Mouse (Mus musculus) cerebellum, postnatal 36 days (tissue): ENCODE measurements around the gene Vwa1.
A peak's percentile ranks its signal among the peaks of the same experiment; 100 is the strongest.

Source experiments
- DNase-seq, 2 experiments: peaks; one replicate each; pipeline ENCODE4 v3.0.0; 2021 to 2022; ENCODE audit warnings: mixed read lengths in 2 of 2

Gene Vwa1

GRCm38 (mm10) chr4:155779498-155779897 is 5.0 kb upstream of the Vwa1 start:
- DNase-seq = no peak

GRCm38 (mm10) chr4:155777816-155778215 is 3.3 kb upstream of the Vwa1 start:
- peak in 1 of 2 experiments; percentile 25 for DNase-seq

- DNase-seq = no peak
Measured at GRCm38 (mm10) chr4:155776704-155777335, 2.3 kb upstream of the Vwa1 start.

- DNase-seq = peak; percentile 75 to 76
Measured at GRCm38 (mm10) chr4:155775855-155776254, 1.4 kb upstream of the Vwa1 start.

GRCm38 (mm10) chr4:155774971-155775740 is 658 bp upstream of the Vwa1 start:
- DNase-seq = peak; percentile 59 to 60

- DNase-seq = peak in 1 of 2 experiments; percentile 7
Measured at GRCm38 (mm10) chr4:155773335-155774078, 991 bp downstream of the Vwa1 start.

- peak in 1 of 2 experiments; percentile 9 for DNase-seq
Measured at GRCm38 (mm10) chr4:155772786-155773185, 1.7 kb downstream of the Vwa1 start.

GRCm38 (mm10) chr4:155771706-155772105 is 2.8 kb downstream of the Vwa1 start:
- DNase-seq = no peak

- DNase-seq = no peak
Measured at GRCm38 (mm10) chr4:155770626-155771025, 3.9 kb downstream of the Vwa1 start.

GRCm38 (mm10) chr4:155769880-155770512 is 4.5 kb downstream of the Vwa1 start:
- peak; percentile 96 for DNase-seq

GRCm38 (mm10) chr4:155769496-155769879 is 5.0 kb downstream of the Vwa1 start:
- no peak for DNase-seq

- DNase-seq = no peak
Measured at GRCm38 (mm10) chr4:155762357-155762756, 12.1 kb downstream of the Vwa1 start.

GRCm38 (mm10) chr4:155761356-155762099 is 13.0 kb downstream of the Vwa1 start:
- DNase-seq = no peak

GRCm38 (mm10) chr4:155760613-155761355 is 13.7 kb downstream of the Vwa1 start, which contains the start of gene Atad3a:
TSS of gene Atad3a (minus strand) at chr4:155761093.
- peak; percentile 97 to 99 for DNase-seq

- peak; percentile 33 for DNase-seq
Measured at GRCm38 (mm10) chr4:155759862-155760612, 14.5 kb downstream of the Vwa1 start.

- no peak for DNase-seq
Measured at GRCm38 (mm10) chr4:155757011-155757410, 17.5 kb downstream of the Vwa1 start.

GRCm38 (mm10) chr4:155746575-155747490 is 27.7 kb downstream of the Vwa1 start:
- DNase-seq = peak; percentile 53 to 63

GRCm38 (mm10) chr4:155746036-155746548 is 28.4 kb downstream of the Vwa1 start:
- DNase-seq = peak; percentile 74 to 77

GRCm38 (mm10) chr4:155745136-155745535 is 29.4 kb downstream of the Vwa1 start:
- DNase-seq = no peak
